Mouse (Mus musculus): ENCODE data around the gene Spryd4.

GRCm38 (mm10) chr10:128247020-128247732 lies 35.6 kb upstream of the Spryd4 start:
- TF ChIP-seq CTCF (IDR thresholded peaks at IDR 0.05; ENCODE audit: insufficient read depth, low read depth, low read length) (no peak), POLR2A (IDR thresholded peaks at IDR 0.05; ENCODE audit: insufficient read depth, low read depth, low read length) (no peak)
